ENCODE assay signal across 23 mouse cellular contexts in genomic region chr19:53252111-53253028, GRCm38 (mm10). TPM values are rescaled to one million over a fixed set of nuclear protein-coding genes. Genes with fewer than 3 reads are reported as not detected.
A peak's percentile ranks its signal among the peaks of the same experiment; 100 is the strongest.
DNase-seq lines count a peak whose midpoint lies in the region; ATAC-seq and TF ChIP-seq lines count a peak whose summit lies in the region.
"Had no signal": no experiment of that assay in that cellular context is flagged by ENCODE, and none has a peak within 500 bp of the region (broad histone marks: within the 10 kb centered on the region; RNA-seq: fewer than 3 reads in every experiment).

No protein-coding gene starts in this region.

- H3K27ac ChIP-seq in intestine, postnatal 0 days (ENCODE audit: low read depth, low read length), result peak overlapping the region; percentile 41
- H3K27ac ChIP-seq in intestine, embryonic 16.5 days (ENCODE audit: low read length), result no peak overlapping the region; the same call in 1 of the 2 replicates
- H3K27ac ChIP-seq in testis, adult 2 months (ENCODE audit: control insufficient read depth, insufficient read depth, low read depth, low read length), result no peak overlapping the region
- peak overlapping the region; percentile 62 for H3K27ac ChIP-seq in liver, embryonic 16.5 days (ENCODE audit: low read length)
- peak overlapping the region; percentile 17; the same call in 1 of the 2 replicates for H3K27ac ChIP-seq in small intestine, adult 2 months (ENCODE audit: insufficient read depth, low read depth, low read length)
- H3K27ac ChIP-seq: embryonic facial prominence, embryonic 13.5 days; hindbrain, embryonic 12.5 days; neural tube, embryonic 15.5 days; stomach, postnatal 0 days had no signal

- H3K4me1 ChIP-seq in intestine, postnatal 0 days (replicated peaks; ENCODE audit: control insufficient read depth, insufficient read depth, low read length), result no peaks in the 10 kb centered on the region
- H3K4me1 ChIP-seq in intestine, embryonic 16.5 days (ENCODE audit: control insufficient read depth, insufficient read depth, low read length), result peaks cover 4% of the 10 kb centered on the region
- no peaks in the 10 kb centered on the region for H3K4me1 ChIP-seq in testis, adult 2 months (ENCODE audit: control insufficient read depth, insufficient read depth, low read length)
- H3K4me1 ChIP-seq in liver, embryonic 16.5 days (ENCODE audit: control insufficient read depth, low read depth, low read length), result peaks cover 46% of the 10 kb centered on the region
- H3K4me1 ChIP-seq in small intestine, adult 2 months (ENCODE audit: control insufficient read depth, insufficient read depth, insufficient read length, low read length), result peaks cover 19% of the 10 kb centered on the region; the same call in 1 of the 2 replicates

- no peak for TF ChIP-seq CTCF in intestine, postnatal 0 days (IDR thresholded peaks at IDR 0.05; ENCODE audit: low read depth)
- TF ChIP-seq CTCF in testis, adult 2 months (IDR thresholded peaks at IDR 0.05; ENCODE audit: control insufficient read depth, insufficient read depth, insufficient replicate concordance, low read depth, low read length), result no peak
- TF ChIP-seq CTCF in small intestine, adult 2 months (IDR thresholded peaks at IDR 0.05; ENCODE audit: extremely low read depth, insufficient read length, insufficient replicate concordance, low read depth, low read length), result no peak

- ATAC-seq in intestine, postnatal 0 days, result no peak
- ATAC-seq in intestine, embryonic 16.5 days, result no peak
- ATAC-seq in liver, embryonic 16.5 days (ENCODE audit: low read depth), result no peak
- ATAC-seq: forebrain, embryonic 14.5 days had no signal

- 83% methylated on average over 15 of the region's 15 CpGs for WGBS in intestine, postnatal 0 days
- 86% methylated on average over 15 of the region's 15 CpGs for WGBS in intestine, embryonic 16.5 days
- WGBS in liver, embryonic 16.5 days (ENCODE audit: insufficient replicate concordance), result 61% methylated on average over 15 of the region's 15 CpGs
- 82% methylated on average over 15 of the region's 15 CpGs for WGBS in small intestine, adult 2 months

- peaks cover 6% of the 10 kb centered on the region; the same call in 1 of the 2 replicates for H3K36me3 ChIP-seq in intestine, postnatal 0 days (ENCODE audit: control insufficient read depth, insufficient read depth)
- H3K36me3 ChIP-seq in intestine, embryonic 16.5 days (ENCODE audit: control insufficient read depth, insufficient read depth, low read length), result no peaks in the 10 kb centered on the region
- H3K36me3 ChIP-seq in testis, adult 2 months (ENCODE audit: control insufficient read depth, insufficient read depth, low read length), result no peaks in the 10 kb centered on the region; the same call in 1 of the 2 replicates
- H3K36me3 ChIP-seq in liver, embryonic 16.5 days (ENCODE audit: control insufficient read depth, insufficient read depth), result no peaks in the 10 kb centered on the region
- peaks cover 5% of the 10 kb centered on the region; the same call in 1 of the 2 replicates for H3K36me3 ChIP-seq in small intestine, adult 2 months (ENCODE audit: control insufficient read depth, insufficient read depth, low read length)
- H3K36me3 ChIP-seq: embryonic facial prominence, embryonic 13.5 days; hindbrain, embryonic 12.5 days; neural tube, embryonic 15.5 days had no signal

- H3K4me2 ChIP-seq in intestine, postnatal 0 days (replicated peaks; ENCODE audit: low read depth), result no peak overlapping the region
- H3K4me2 ChIP-seq in intestine, embryonic 16.5 days (ENCODE audit: low read depth, low read length), result no peak overlapping the region
- no peak overlapping the region for H3K4me2 ChIP-seq in liver, embryonic 16.5 days (ENCODE audit: low read depth, low read length)
- H3K4me2 ChIP-seq: embryonic facial prominence, embryonic 13.5 days; heart, embryonic 11.5 days; hindbrain, embryonic 12.5 days; neural tube, embryonic 15.5 days had no signal

- H3K9me3 ChIP-seq in intestine, postnatal 0 days (ENCODE audit: control insufficient read depth), result no peaks in the 10 kb centered on the region
- H3K9me3 ChIP-seq in intestine, embryonic 16.5 days (ENCODE audit: control insufficient read depth, low read length), result no peaks in the 10 kb centered on the region
- H3K9me3 ChIP-seq in liver, embryonic 16.5 days (replicated peaks; ENCODE audit: control insufficient read depth, low read length), result no peaks in the 10 kb centered on the region
- H3K9me3 ChIP-seq: neural tube, embryonic 15.5 days had no signal

- no peak for TF ChIP-seq POLR2A in testis, adult 2 months (IDR thresholded peaks at IDR 0.05; ENCODE audit: control insufficient read depth, low read depth, low read length)
- no peak for TF ChIP-seq POLR2A in small intestine, adult 2 months (IDR thresholded peaks at IDR 0.05; ENCODE audit: low read depth, low read length)

- no peaks in the 10 kb centered on the region for H3K27me3 ChIP-seq in intestine, postnatal 0 days (replicated peaks; ENCODE audit: control insufficient read depth, insufficient read depth, low read length)
- no peaks in the 10 kb centered on the region for H3K27me3 ChIP-seq in intestine, embryonic 16.5 days (replicated peaks; ENCODE audit: control insufficient read depth, insufficient read depth, low read length)
- H3K27me3 ChIP-seq in testis, adult 2 months (ENCODE audit: control insufficient read depth, insufficient read depth, low read length), result no peaks in the 10 kb centered on the region
- no peaks in the 10 kb centered on the region for H3K27me3 ChIP-seq in liver, embryonic 16.5 days (ENCODE audit: control insufficient read depth, insufficient read depth, low read depth, low read length)
- H3K27me3 ChIP-seq in small intestine, adult 2 months (ENCODE audit: control insufficient read depth, insufficient read depth, low read length), result no peaks in the 10 kb centered on the region
- H3K27me3 ChIP-seq: embryonic facial prominence, embryonic 13.5 days; hindbrain, embryonic 12.5 days; neural tube, embryonic 15.5 days had no signal

- H3K9ac ChIP-seq in intestine, postnatal 0 days (ENCODE audit: low read depth, low read length), result no peak overlapping the region
- H3K9ac ChIP-seq in intestine, embryonic 16.5 days (ENCODE audit: low read depth, low read length), result no peak overlapping the region
- no peak overlapping the region for H3K9ac ChIP-seq in liver, embryonic 16.5 days (ENCODE audit: low read depth, low read length)
- H3K9ac ChIP-seq: embryonic facial prominence, embryonic 13.5 days; hindbrain, embryonic 12.5 days; neural tube, embryonic 15.5 days had no signal

- DNase-seq in testis, postnatal 14 days (ENCODE audit: low spot score), result no peak
- no peak for DNase-seq in frontal cortex, postnatal 14 days (ENCODE audit: low spot score in 2 of 2)
- DNase-seq in kidney, adult 11 months, result no peak
- DNase-seq: cerebellum, adult 11 months; cerebellum, postnatal 10 days; gastrocnemius, postnatal 36 days; heart, postnatal 10 days; left cerebral cortex, postnatal 4 days; midbrain, embryonic 14.5 days; right cerebral cortex, postnatal 14 days; thymus, postnatal 14 days had no signal

- no peak overlapping the region for H3K4me3 ChIP-seq in intestine, postnatal 0 days (ENCODE audit: low read depth, low read length)
- H3K4me3 ChIP-seq in intestine, embryonic 16.5 days (ENCODE audit: low read length), result no peak overlapping the region
- peak overlapping the region; percentile 6; the same call in 1 of the 2 replicates for H3K4me3 ChIP-seq in testis, adult 2 months (ENCODE audit: control insufficient read depth, low read depth, low read length)
- H3K4me3 ChIP-seq in liver, embryonic 16.5 days (ENCODE audit: low read depth, low read length), result no peak overlapping the region
- H3K4me3 ChIP-seq in small intestine, adult 2 months (ENCODE audit: low read depth, low read length), result no peak overlapping the region
- H3K4me3 ChIP-seq: embryonic facial prominence, embryonic 13.5 days; hindbrain, embryonic 12.5 days; myocyte; neural tube, embryonic 15.5 days had no signal

RNA-seq across cellular contexts. Expression of gene Mxi1, which starts 57.9 kb away (rescaled TPM):
- polyA plus RNA-seq in intestine, postnatal 0 days (2015; fragmentation: Nextera tagmentation; extraction: Ambion mirVana), result 58.9 and 64.0 TPM in 2 replicates
- polyA plus RNA-seq in intestine, embryonic 16.5 days (2015; fragmentation: Nextera tagmentation; extraction: Ambion mirVana), result 10.3 and 12.9 TPM in 2 replicates
- polyA plus RNA-seq in testis, adult 2 months (2012; rRNA removed), result 54.8 and 55.6 TPM in 2 replicates
- 14.1 and 16.7 TPM in 2 replicates for polyA plus RNA-seq in liver, embryonic 16.5 days (2015; fragmentation: Nextera tagmentation; extraction: Ambion mirVana)
- 30.7 and 66.0 TPM in 2 replicates for polyA plus RNA-seq in small intestine, adult 2 months (2012; rRNA removed)

Comparison
In these comparisons a context has a peak if more than half of its experiments do, and no peak if none do; other contexts are left out.
1. H3K27ac ChIP-seq: peak in intestine, postnatal 0 days (single experiment), liver, embryonic 16.5 days (single experiment) and small intestine, adult 2 months (single experiment); none in intestine, embryonic 16.5 days (single experiment) and testis, adult 2 months (single experiment).